ENCODE assay signal across 9 mouse cellular contexts in the genomic region with DNA sequence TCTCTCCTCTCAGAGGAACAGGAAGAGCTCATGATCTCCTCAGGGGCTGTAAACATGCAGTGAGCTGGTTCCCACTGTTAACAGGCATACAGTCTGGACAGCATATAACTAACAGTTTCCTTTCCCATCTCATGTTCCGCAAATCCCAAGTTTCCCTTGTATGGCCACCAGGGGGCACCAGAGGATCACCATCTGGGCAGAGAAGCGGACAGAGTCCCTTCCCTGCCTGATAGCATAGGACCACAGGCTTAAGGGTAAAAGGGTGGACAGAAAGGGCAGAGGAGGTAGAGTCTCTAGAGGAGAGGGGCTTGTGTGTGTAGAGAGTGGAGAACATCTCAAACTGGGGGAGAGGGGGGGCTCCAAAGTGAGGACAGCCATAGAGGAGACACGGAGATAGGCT.
DNase-seq lines count a peak whose midpoint lies in the region; ATAC-seq and TF ChIP-seq lines count a peak whose summit lies in the region.
"Had no signal": no experiment of that assay in that cellular context is flagged by ENCODE, and none has a peak within 500 bp of the region (broad histone marks: within the 10 kb centered on the region; RNA-seq: fewer than 3 reads in every experiment).

No protein-coding gene starts in this region.

- peak; percentile 33; the same call in 1 of the 2 replicates for ATAC-seq in liver, embryonic 16.5 days (ENCODE audit: low read depth)
- ATAC-seq in neural tube, embryonic 14.5 days (ENCODE audit: low read depth) = 0 out of 2 replicates have a peak, but pooled peaks have one; percentile 16

- no peak for TF ChIP-seq EP300 in CH12.LX (IDR thresholded peaks at IDR 0.05; ENCODE audit: low read length)

- H3K9ac ChIP-seq in CH12.LX (ENCODE audit: insufficient read depth, low read depth) = no peak overlapping the region
- no peak overlapping the region for H3K9ac ChIP-seq in liver, embryonic 16.5 days (ENCODE audit: low read depth, low read length)
- H3K9ac ChIP-seq in neural tube, embryonic 14.5 days (replicated peaks; ENCODE audit: low read depth, low read length) = no peak overlapping the region
- H3K9ac ChIP-seq: embryonic facial prominence, embryonic 13.5 days had no signal

- H3K4me3 ChIP-seq in CH12.LX (replicated peaks in 1 of 3; ENCODE audit: low read depth in 2 of 3, low read length in 2 of 3, poor library complexity in 1 of 3) = no peak overlapping the region
- no peak overlapping the region; the same call in 1 of the 2 replicates for H3K4me3 ChIP-seq in forebrain, embryonic 10.5 days
- no peak overlapping the region for H3K4me3 ChIP-seq in liver, embryonic 16.5 days (ENCODE audit: low read depth, low read length)
- H3K4me3 ChIP-seq in neural tube, embryonic 14.5 days (ENCODE audit: low read depth, low read length) = no peak overlapping the region
- H3K4me3 ChIP-seq: embryonic facial prominence, embryonic 13.5 days had no signal

- DNase-seq in CH12.LX (ENCODE audit: extremely low read depth) = peak; percentile 85
- DNase-seq in c-Kit-positive CD71-negative TER-119-negative erythroid progenitor cells, embryonic 14.5 days (ENCODE audit: low read depth) = peak; percentile 79
- peak; percentile 93 for DNase-seq in forebrain, embryonic 10.5 days (ENCODE audit: extremely low spot score, low spot score)
- peak; percentile 91 to 94 for DNase-seq in heart, postnatal 14 days
- DNase-seq in kidney, postnatal 4 days = peak; percentile 94
- peak; percentile 55 for DNase-seq in telencephalon, adult 2 months (ENCODE audit: low read depth, low spot score)

- in situ Hi-C loops in CH12.LX (cut with MboI; ENCODE audit: low pct_ligation_motif_present, low pct_unique_long_range_greater_than_20kb, low sequenced_read_pairs) = loop anchor here (5.0 kb wide), 2 partner anchors 107 to 217 kb away; no protein-coding TSS in a partner anchor

- WGBS in forebrain, embryonic 10.5 days = 24% methylated on average over 3 of the region's 3 CpGs
- WGBS in liver, embryonic 16.5 days (ENCODE audit: insufficient replicate concordance) = 22% methylated on average over 3 of the region's 3 CpGs
- WGBS in neural tube, embryonic 14.5 days = 23% methylated on average over 3 of the region's 3 CpGs

- no peaks in the 10 kb centered on the region for H3K79me2 ChIP-seq in CH12.LX (replicated peaks; ENCODE audit: control insufficient read depth, extremely low read depth, insufficient read depth, poor library complexity, severe bottlenecking)

- intact Hi-C loops in heart, postnatal 14 days (cut with DNase I) = loop anchor here (1.0 to 2.0 kb wide), 3 partner anchors 66 to 223 kb away; partner anchors contain the start of gene Alpl

- H3K36me3 ChIP-seq in CH12.LX (replicated peaks in 1 of 2; ENCODE audit: control insufficient read depth in 1 of 2, insufficient read depth in 1 of 2, low read length in 1 of 2) = peaks cover 0 to 22% of the 10 kb centered on the region in 2 experiments
- H3K36me3 ChIP-seq in forebrain, embryonic 10.5 days (replicated peaks) = no peaks in the 10 kb centered on the region
- no peaks in the 10 kb centered on the region for H3K36me3 ChIP-seq in liver, embryonic 16.5 days (ENCODE audit: control insufficient read depth, insufficient read depth)
- H3K36me3 ChIP-seq in neural tube, embryonic 14.5 days (ENCODE audit: control insufficient read depth, insufficient read depth, low read length) = no peaks in the 10 kb centered on the region
- H3K36me3 ChIP-seq: embryonic facial prominence, embryonic 13.5 days had no signal

- H3K9me3 ChIP-seq in CH12.LX (replicated peaks; ENCODE audit: low read length) = no peaks in the 10 kb centered on the region
- no peaks in the 10 kb centered on the region for H3K9me3 ChIP-seq in forebrain, embryonic 10.5 days
- no peaks in the 10 kb centered on the region for H3K9me3 ChIP-seq in liver, embryonic 16.5 days (replicated peaks; ENCODE audit: control insufficient read depth, low read length)
- H3K9me3 ChIP-seq in neural tube, embryonic 14.5 days (ENCODE audit: control insufficient read depth, low read length) = no peaks in the 10 kb centered on the region
- H3K9me3 ChIP-seq: embryonic facial prominence, embryonic 13.5 days had no signal

- no peak; the same call in none of the 2 replicates for TF ChIP-seq RAD21 in CH12.LX (IDR thresholded peaks at IDR 0.05; ENCODE audit: low read depth, low read length)

- peaks cover 3 to 25% of the 10 kb centered on the region in 2 experiments for H3K4me1 ChIP-seq in CH12.LX (ENCODE audit: control insufficient read depth in 1 of 2, insufficient read depth in 2 of 2)
- H3K4me1 ChIP-seq in forebrain, embryonic 10.5 days = peaks cover 48% of the 10 kb centered on the region
- H3K4me1 ChIP-seq in liver, embryonic 16.5 days (ENCODE audit: control insufficient read depth, low read depth, low read length) = peaks cover 10% of the 10 kb centered on the region
- peaks cover 18% of the 10 kb centered on the region; the same call in 1 of the 2 replicates for H3K4me1 ChIP-seq in neural tube, embryonic 14.5 days (ENCODE audit: control insufficient read depth, insufficient read depth, low read length)

- H3K4me2 ChIP-seq in CH12.LX (ENCODE audit: insufficient read depth, low read depth, poor library complexity, severe bottlenecking) = no peak overlapping the region
- no peak overlapping the region for H3K4me2 ChIP-seq in liver, embryonic 16.5 days (ENCODE audit: low read depth, low read length)
- H3K4me2 ChIP-seq in neural tube, embryonic 14.5 days (ENCODE audit: low read depth, low read length) = no peak overlapping the region
- H3K4me2 ChIP-seq: embryonic facial prominence, embryonic 13.5 days had no signal

- TF ChIP-seq CTCF in CH12.LX (conservative IDR thresholded peaks at IDR 0.05 in 1 of 2, IDR thresholded peaks at IDR 0.05 in 1 of 2; ENCODE audit: low read depth in 2 of 2, low read length in 2 of 2) = peak; percentile 75 to 98

- no peak for TF ChIP-seq POLR2A in CH12.LX (IDR thresholded peaks at IDR 0.05; ENCODE audit: low read depth, low read length)

- no peak overlapping the region for H3K27ac ChIP-seq in CH12.LX (ENCODE audit: insufficient read depth, low read depth)
- no peak overlapping the region for H3K27ac ChIP-seq in forebrain, embryonic 10.5 days
- H3K27ac ChIP-seq in liver, embryonic 16.5 days (ENCODE audit: low read length) = no peak overlapping the region
- no peak overlapping the region for H3K27ac ChIP-seq in neural tube, embryonic 14.5 days (ENCODE audit: low read depth, low read length)
- H3K27ac ChIP-seq: embryonic facial prominence, embryonic 13.5 days had no signal

- dilution Hi-C loops in CH12.LX (cut with MboI; ENCODE audit: extremely low pct_ligation_motif_present, extremely low pct_unique_long_range_greater_than_20kb, low sequenced_read_pairs) = no loop called here

- peaks cover 21% of the 10 kb centered on the region for H3K27me3 ChIP-seq in CH12.LX (replicated peaks)
- peaks cover 64% of the 10 kb centered on the region for H3K27me3 ChIP-seq in forebrain, embryonic 10.5 days (ENCODE audit: poor library complexity, severe bottlenecking)
- H3K27me3 ChIP-seq in liver, embryonic 16.5 days (ENCODE audit: control insufficient read depth, insufficient read depth, low read depth, low read length) = peaks cover 42% of the 10 kb centered on the region
- peaks cover 2% of the 10 kb centered on the region; the same call in 1 of the 2 replicates for H3K27me3 ChIP-seq in neural tube, embryonic 14.5 days (ENCODE audit: control insufficient read depth, insufficient read depth, low read length)

TF ChIP-seq in CH12.LX, 34 proteins besides CTCF, POLR2A, EP300 and RAD21:
- 0 out of 2 replicates have a peak, but pooled peaks have one; percentile 39 for TF ChIP-seq MYC (IDR thresholded peaks at IDR 0.05; ENCODE audit: low read depth, low read length)
- no peak for TF ChIP-seq PAX5 (IDR thresholded peaks at IDR 0.05; ENCODE audit: low read length)
- TF ChIP-seq HCFC1 (IDR thresholded peaks at IDR 0.05; ENCODE audit: low read depth, low read length) = no peak
- TF ChIP-seq MAZ (IDR thresholded peaks at IDR 0.05; ENCODE audit: low read depth, low read length) = 0 out of 2 replicates have a peak, but pooled peaks have one; percentile 41
- peak; percentile 30; the same call in 1 of the 2 replicates for TF ChIP-seq ELF1 (IDR thresholded peaks at IDR 0.05; ENCODE audit: low read depth, low read length)
- no peak for TF ChIP-seq MAX (IDR thresholded peaks at IDR 0.05; ENCODE audit: low read length)
- TF ChIP-seq RCOR1 (conservative IDR thresholded peaks at IDR 0.05; ENCODE audit: low read depth, low read length) = no peak
- peak; percentile 99 for TF ChIP-seq SMC3 (IDR thresholded peaks at IDR 0.05; ENCODE audit: low read depth, low read length)
- no peak for TF ChIP-seq ZMIZ1 (IDR thresholded peaks at IDR 0.05; ENCODE audit: low read depth, low read length)
- TF ChIP-seq IRF4 (IDR thresholded peaks at IDR 0.05; ENCODE audit: low read depth, low read length) = peak; percentile 48; the same call in 1 of the 2 replicates
- TF ChIP-seq ZC3H11A (IDR thresholded peaks at IDR 0.05; ENCODE audit: low read depth, low read length) = peak; percentile 95
TF ChIP-seq in CH12.LX: peak in this region for 6.
